Mouse (Mus musculus): ENCODE measurements around the gene Ccdc121. TPM values are rescaled to one million over a fixed set of nuclear protein-coding genes. Genes with fewer than 3 reads are reported as not detected.
A peak's percentile ranks its signal among the peaks of the same experiment; 100 is the strongest.

Gene Ccdc121
- polyA plus RNA-seq, 1 experiment from 2014 or later, result 0.14 TPM

DNA sequence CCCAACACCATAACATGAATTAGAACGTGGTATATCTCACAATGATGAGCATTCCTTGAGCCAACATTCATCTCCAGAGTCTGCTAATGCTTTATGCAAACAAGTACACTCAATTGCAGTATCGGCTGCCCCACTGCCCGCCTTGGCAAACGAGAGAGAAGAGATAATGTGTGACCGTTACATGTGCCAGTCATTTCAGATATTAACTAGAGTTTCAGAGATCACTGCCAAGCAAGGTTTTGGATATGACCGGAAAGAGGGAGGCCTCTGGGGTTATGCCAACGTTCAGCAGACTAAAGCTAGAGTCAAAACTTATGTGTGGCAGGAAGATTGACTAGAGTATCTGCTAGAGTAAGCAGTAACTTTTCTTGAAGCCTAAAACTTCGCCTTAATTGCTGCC is 35.1 kb downstream of the Ccdc121 start:
- H3K9ac ChIP-seq (ENCODE audit: low read depth, low read length), result no peak overlapping the region
- no peaks in the 10 kb centered on the region for H3K9me3 ChIP-seq (replicated peaks; ENCODE audit: low read length)
- no peak for TF ChIP-seq CTCF (IDR thresholded peaks at IDR 0.05; ENCODE audit: low read depth)
- H3K4me2 ChIP-seq (ENCODE audit: low read length), result no peak overlapping the region
- no peak for ATAC-seq (replicated peaks; ENCODE audit: low FRiP score, low read depth)
- H3K27ac ChIP-seq, result no peak overlapping the region
- WGBS, result 75% methylated on average over 8 of the region's 8 CpGs
- no peaks in the 10 kb centered on the region for H3K27me3 ChIP-seq (ENCODE audit: insufficient read depth, low read length)
- H3K4me3 ChIP-seq (replicated peaks; ENCODE audit: low read depth, low read length), result no peak overlapping the region
- H3K4me1 ChIP-seq (replicated peaks; ENCODE audit: insufficient read depth, low read length), result no peaks in the 10 kb centered on the region
- DNase-seq (ENCODE audit: low spot score), result no peak
- no peaks in the 10 kb centered on the region for H3K36me3 ChIP-seq (ENCODE audit: insufficient read depth, low read length)

DNA sequence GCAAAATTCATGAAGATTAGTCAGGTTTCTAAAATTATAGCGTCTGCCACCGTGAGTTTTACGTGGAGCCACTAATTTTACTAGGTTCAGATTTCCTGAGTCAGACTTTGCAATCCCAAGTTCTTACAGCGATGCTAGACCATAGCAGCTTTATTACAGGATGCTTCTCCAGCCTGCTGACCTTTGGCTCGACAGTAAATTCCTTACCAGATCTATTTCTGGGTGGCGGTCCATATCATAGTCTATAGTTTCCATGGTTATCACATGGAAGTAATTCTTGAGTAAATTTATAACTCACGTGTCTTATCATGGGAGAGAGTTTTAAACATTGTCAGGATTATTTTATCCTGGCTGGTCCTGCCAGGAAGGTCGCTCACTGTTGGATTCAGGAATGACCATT is 41.8 kb downstream of the Ccdc121 start:
- no peak overlapping the region for H3K4me3 ChIP-seq (replicated peaks; ENCODE audit: low read depth, low read length)
- WGBS, result 41% methylated on average over 8 of the region's 8 CpGs
- H3K27ac ChIP-seq, result no peak overlapping the region

DNA sequence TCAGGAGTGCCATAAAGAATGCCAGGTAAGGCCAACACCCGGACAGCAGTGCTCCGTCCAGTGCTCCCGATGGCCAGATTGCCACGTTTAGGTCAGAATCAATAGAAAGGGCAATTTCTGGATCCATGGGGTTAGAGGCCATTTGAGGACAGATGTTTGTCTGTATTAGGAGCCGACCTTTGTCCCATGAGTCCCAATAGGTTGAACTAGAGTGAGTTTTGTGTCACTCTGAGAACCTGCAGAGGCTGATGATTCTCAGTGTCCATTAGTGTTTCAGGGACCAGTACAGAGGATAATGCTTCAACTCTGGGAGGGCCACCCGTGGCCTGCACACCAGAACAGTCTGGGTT is 44.0 kb downstream of the Ccdc121 start:
- TF ChIP-seq CTCF (IDR thresholded peaks at IDR 0.05; ENCODE audit: low read depth), result no peak
- no peaks in the 10 kb centered on the region for H3K27me3 ChIP-seq (ENCODE audit: insufficient read depth, low read length)
- H3K27ac ChIP-seq, result no peak overlapping the region
- no peaks in the 10 kb centered on the region for H3K36me3 ChIP-seq (ENCODE audit: insufficient read depth, low read length)
- H3K4me2 ChIP-seq (ENCODE audit: low read length), result no peak overlapping the region
- no peak for ATAC-seq (replicated peaks; ENCODE audit: low FRiP score, low read depth)
- no peak overlapping the region for H3K9ac ChIP-seq (ENCODE audit: low read depth, low read length)
- H3K9me3 ChIP-seq (replicated peaks; ENCODE audit: low read length), result no peaks in the 10 kb centered on the region
- no peaks in the 10 kb centered on the region for H3K4me1 ChIP-seq (replicated peaks; ENCODE audit: insufficient read depth, low read length)
- 93% methylated on average over 6 of the region's 6 CpGs for WGBS
- no peak overlapping the region for H3K4me3 ChIP-seq (replicated peaks; ENCODE audit: low read depth, low read length)
- no peak for DNase-seq (ENCODE audit: low spot score)

More for the DNA sequence above, 41.8 kb downstream of the Ccdc121 start:
- Histone ChIP-seq H3K36me3 (ENCODE audit: insufficient read depth, low read length) (no peaks in the 10 kb centered on the region), H3K9me3 (replicated peaks; ENCODE audit: low read length) (no peaks in the 10 kb centered on the region), H3K4me2 (ENCODE audit: low read length) (no peak overlapping the region), H3K4me1 (replicated peaks; ENCODE audit: insufficient read depth, low read length) (no peaks in the 10 kb centered on the region), H3K9ac (ENCODE audit: low read depth, low read length) (no peak overlapping the region), H3K27me3 (ENCODE audit: insufficient read depth, low read length) (no peaks in the 10 kb centered on the region)
- ATAC-seq (replicated peaks; ENCODE audit: low FRiP score, low read depth) (no peak), DNase-seq (ENCODE audit: low spot score) (no peak)
- TF ChIP-seq CTCF (IDR thresholded peaks at IDR 0.05; ENCODE audit: low read depth), result no peak

DNA sequence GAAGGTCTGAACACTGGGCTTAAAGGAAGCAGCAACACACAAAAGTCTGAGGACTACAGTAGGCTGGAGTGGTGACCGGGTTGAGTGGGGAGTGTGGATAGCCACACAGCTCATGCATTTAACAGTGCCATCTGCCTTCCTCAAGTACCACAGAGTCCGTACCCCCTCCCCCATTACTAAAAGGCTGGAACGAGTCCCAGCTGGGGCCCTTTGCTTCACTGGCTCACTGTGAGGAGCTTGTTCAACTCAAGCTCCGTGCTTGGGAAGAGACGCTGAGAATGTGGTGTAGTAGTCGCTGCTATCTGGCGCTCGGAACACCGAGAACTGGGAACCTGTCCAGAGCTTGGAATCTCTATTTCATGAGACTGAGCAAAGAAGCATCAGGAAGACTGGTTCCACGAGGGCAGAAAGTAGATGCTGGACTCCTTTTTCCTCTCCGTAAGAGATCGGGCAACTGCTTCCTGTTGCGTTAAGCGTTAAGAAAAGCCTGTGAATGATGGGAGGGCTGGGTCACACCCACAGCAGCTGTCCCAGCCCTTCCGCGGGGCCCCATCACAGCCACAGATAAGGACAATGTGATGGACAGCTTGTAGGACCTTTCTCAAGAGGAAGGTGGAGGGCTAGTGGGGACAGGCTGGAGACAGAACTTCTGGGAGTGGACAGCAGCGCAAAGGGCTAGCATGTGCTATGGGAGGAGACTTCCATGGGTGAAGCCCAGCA is 44.5 kb downstream of the Ccdc121 start:
- no peaks in the 10 kb centered on the region for H3K27me3 ChIP-seq (ENCODE audit: insufficient read depth, low read length)
- ATAC-seq (replicated peaks; ENCODE audit: low FRiP score, low read depth), result no peak
- no peak overlapping the region for H3K4me3 ChIP-seq (replicated peaks; ENCODE audit: low read depth, low read length)
- no peak overlapping the region for H3K9ac ChIP-seq (ENCODE audit: low read depth, low read length)
- no peak overlapping the region for H3K4me2 ChIP-seq (ENCODE audit: low read length)
- H3K27ac ChIP-seq, result no peak overlapping the region
- no peak for TF ChIP-seq CTCF (IDR thresholded peaks at IDR 0.05; ENCODE audit: low read depth)
- H3K9me3 ChIP-seq (replicated peaks; ENCODE audit: low read length), result no peaks in the 10 kb centered on the region
- H3K36me3 ChIP-seq (ENCODE audit: insufficient read depth, low read length), result no peaks in the 10 kb centered on the region
- no peak for DNase-seq (ENCODE audit: low spot score)
- WGBS, result 68% methylated on average over 17 of the region's 17 CpGs
- H3K4me1 ChIP-seq (replicated peaks; ENCODE audit: insufficient read depth, low read length), result no peaks in the 10 kb centered on the region

DNA sequence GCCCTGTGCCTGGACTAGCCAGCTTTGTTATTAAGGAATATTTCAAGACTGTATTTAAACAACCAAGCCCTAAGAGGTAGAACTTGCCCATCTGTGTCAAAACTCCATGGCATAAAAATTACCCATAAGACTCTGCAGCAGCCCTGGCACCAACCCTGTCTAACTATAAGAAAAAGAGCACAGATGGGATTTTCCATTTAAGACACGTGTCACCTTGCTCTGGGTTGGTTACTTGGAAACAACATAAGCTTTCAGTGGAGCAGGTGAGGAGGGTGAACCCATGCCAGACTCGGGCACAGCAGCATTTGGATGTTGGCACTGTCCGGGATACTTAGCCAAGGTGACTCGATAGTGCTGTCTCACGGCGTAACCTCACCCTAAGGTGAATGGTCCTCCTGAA is 45.2 kb downstream of the Ccdc121 start:
- 97% methylated on average over 6 of the region's 6 CpGs for WGBS
- ATAC-seq (replicated peaks; ENCODE audit: low FRiP score, low read depth) (no peak), DNase-seq (ENCODE audit: low spot score) (no peak)
- no peak overlapping the region for H3K4me2 ChIP-seq (ENCODE audit: low read length)
- H3K4me3 ChIP-seq (replicated peaks; ENCODE audit: low read depth, low read length), result no peak overlapping the region
- no peak overlapping the region for H3K27ac ChIP-seq
- no peaks in the 10 kb centered on the region for H3K27me3 ChIP-seq (ENCODE audit: insufficient read depth, low read length)
- no peak overlapping the region for H3K9ac ChIP-seq (ENCODE audit: low read depth, low read length)
- no peak for TF ChIP-seq CTCF (IDR thresholded peaks at IDR 0.05; ENCODE audit: low read depth)
- H3K36me3 ChIP-seq (ENCODE audit: insufficient read depth, low read length), result no peaks in the 10 kb centered on the region
- no peaks in the 10 kb centered on the region for H3K9me3 ChIP-seq (replicated peaks; ENCODE audit: low read length)
- H3K4me1 ChIP-seq (replicated peaks; ENCODE audit: insufficient read depth, low read length), result no peaks in the 10 kb centered on the region

DNA sequence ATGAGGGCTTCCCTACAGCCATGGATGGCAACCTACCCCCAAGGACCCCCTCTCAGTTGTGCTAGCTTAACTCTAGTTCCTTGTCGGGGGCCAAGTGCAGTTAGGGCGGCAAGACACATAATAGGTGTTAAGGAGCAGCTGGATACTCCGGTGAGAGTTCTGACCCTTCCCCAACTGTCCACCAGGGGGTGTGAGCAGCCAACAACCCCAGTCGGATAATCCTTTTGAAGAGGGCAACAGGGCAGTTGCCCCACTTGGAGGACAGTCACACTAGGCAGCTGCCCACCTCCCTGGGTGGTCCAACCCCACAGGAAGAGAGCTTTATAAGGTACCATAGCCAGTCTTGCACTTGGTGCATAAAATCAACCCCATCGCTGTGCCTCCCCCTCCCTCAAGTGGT is 46.2 kb downstream of the Ccdc121 start:
- Histone ChIP-seq H3K36me3 (ENCODE audit: insufficient read depth, low read length) (no peaks in the 10 kb centered on the region), H3K27me3 (ENCODE audit: insufficient read depth, low read length) (no peaks in the 10 kb centered on the region), H3K9me3 (replicated peaks; ENCODE audit: low read length) (no peaks in the 10 kb centered on the region), H3K4me2 (ENCODE audit: low read length) (no peak overlapping the region), H3K4me1 (replicated peaks; ENCODE audit: insufficient read depth, low read length) (no peaks in the 10 kb centered on the region), H3K4me3 (replicated peaks; ENCODE audit: low read depth, low read length) (no peak overlapping the region), H3K9ac (ENCODE audit: low read depth, low read length) (no peak overlapping the region), H3K27ac (no peak overlapping the region)
- DNase-seq (ENCODE audit: low spot score), result peak; percentile 33
- TF ChIP-seq CTCF (IDR thresholded peaks at IDR 0.05; ENCODE audit: low read depth), result peak; percentile 76
- 54% methylated on average over 5 of the region's 5 CpGs for WGBS
- peak; percentile 37; the same call in 1 of the 2 replicates for ATAC-seq (replicated peaks; ENCODE audit: low FRiP score, low read depth)

DNA sequence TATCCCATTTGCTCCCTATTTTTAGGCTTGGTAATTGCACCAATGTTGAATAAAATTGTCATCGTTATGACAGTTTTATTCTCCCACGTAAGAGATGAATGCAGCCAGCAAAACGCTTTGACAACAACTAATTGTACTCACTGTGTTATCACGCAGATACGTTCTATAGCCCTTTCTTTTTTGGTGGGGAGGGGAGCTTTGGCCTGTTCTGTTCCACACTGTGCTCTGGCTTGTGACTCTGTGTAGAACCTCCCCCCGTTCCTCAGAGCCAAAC is 48.4 kb downstream of the Ccdc121 start:
- no peak for ATAC-seq (replicated peaks; ENCODE audit: low FRiP score, low read depth)
- no peak overlapping the region for H3K9ac ChIP-seq (ENCODE audit: low read depth, low read length)
- no peak overlapping the region for H3K4me2 ChIP-seq (ENCODE audit: low read length)
- no peaks in the 10 kb centered on the region for H3K9me3 ChIP-seq (replicated peaks; ENCODE audit: low read length)
- DNase-seq (ENCODE audit: low spot score), result no peak
- H3K36me3 ChIP-seq (ENCODE audit: insufficient read depth, low read length), result no peaks in the 10 kb centered on the region
- TF ChIP-seq CTCF (IDR thresholded peaks at IDR 0.05; ENCODE audit: low read depth), result no peak
- H3K4me3 ChIP-seq (replicated peaks; ENCODE audit: low read depth, low read length), result no peak overlapping the region
- H3K27me3 ChIP-seq (ENCODE audit: insufficient read depth, low read length), result no peaks in the 10 kb centered on the region
- H3K27ac ChIP-seq, result no peak overlapping the region
- H3K4me1 ChIP-seq (replicated peaks; ENCODE audit: insufficient read depth, low read length), result no peaks in the 10 kb centered on the region
- WGBS, result 74% methylated on average over 6 of the region's 6 CpGs
